In the genomic region with DNA sequence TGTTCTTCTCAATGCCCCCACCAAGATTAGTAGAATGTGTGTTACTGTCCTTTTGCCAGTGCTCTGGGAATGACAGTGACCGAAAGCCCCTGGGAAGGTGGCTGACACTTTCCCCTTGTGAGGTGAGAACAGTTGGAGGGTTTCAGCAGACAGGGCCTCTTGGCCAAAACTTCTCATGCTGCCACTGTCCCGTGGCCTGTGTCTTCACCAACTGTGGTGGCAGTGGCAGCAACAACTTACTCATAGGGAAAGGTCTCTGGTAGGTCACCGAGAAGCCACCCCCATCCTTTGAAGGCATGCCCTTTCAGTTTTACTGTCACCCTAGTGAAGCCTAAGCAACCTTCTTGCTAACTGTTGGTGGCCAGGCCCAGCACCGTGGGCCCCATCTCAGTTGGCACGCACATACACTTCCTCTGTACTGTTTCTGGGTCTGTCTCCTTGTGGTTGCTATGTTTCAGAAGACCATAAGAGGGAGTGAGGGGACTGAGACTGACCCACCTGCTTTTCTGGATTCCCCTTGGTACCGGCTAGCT, we compare ENCODE assay signal across 10 mouse cellular contexts. TPM values are rescaled to one million over a fixed set of nuclear protein-coding genes. Genes with fewer than 3 reads are reported as not detected.
DNase-seq lines count a peak whose midpoint lies in the region; ATAC-seq and TF ChIP-seq lines count a peak whose summit lies in the region.
"Had no signal": no experiment of that assay in that cellular context is flagged by ENCODE, and none has a peak within 500 bp of the region (broad histone marks: within the 10 kb centered on the region; RNA-seq: fewer than 3 reads in every experiment).

No protein-coding gene starts in this region.

- H3K27me3 ChIP-seq in kidney, embryonic 16.5 days (ENCODE audit: insufficient read depth, low read length): no peaks in the 10 kb centered on the region
- no peaks in the 10 kb centered on the region for H3K27me3 ChIP-seq in thymus, adult 2 months (ENCODE audit: control insufficient read depth, insufficient read depth, low read length)
- no peaks in the 10 kb centered on the region for H3K27me3 ChIP-seq in midbrain, embryonic 15.5 days (replicated peaks)

- no peak for DNase-seq in kidney, adult 18-20 months
- DNase-seq in thymus, postnatal 0 days (ENCODE audit: low spot score): peak; percentile 39
- no peak for DNase-seq in thymus, adult 2 months
- no peak for DNase-seq in embryo, embryonic 10.5 days (ENCODE audit: low spot score)
- no peak for DNase-seq in adipocyte (ENCODE audit: low spot score)
- DNase-seq: layer of hippocampus, adult 9-11 months had no signal

- no peak overlapping the region for H3K9ac ChIP-seq in kidney, embryonic 16.5 days (replicated peaks; ENCODE audit: low read length)
- no peak overlapping the region for H3K9ac ChIP-seq in midbrain, embryonic 15.5 days

- no peak overlapping the region for H3K4me2 ChIP-seq in kidney, embryonic 16.5 days (replicated peaks; ENCODE audit: low read depth, low read length)
- H3K4me2 ChIP-seq in midbrain, embryonic 15.5 days: no peak overlapping the region

- no peak for TF ChIP-seq CTCF in thymus, adult 2 months (IDR thresholded peaks at IDR 0.05; ENCODE audit: borderline replicate concordance, control insufficient read depth, extremely low read depth, insufficient read depth, low read length, poor library complexity)

- ATAC-seq in kidney, embryonic 16.5 days (ENCODE audit: low FRiP score, low TSS enrichment): no peak
- ATAC-seq in inflammation-experienced regulatory T-cells, adult 6 months: peak; percentile 80
- ATAC-seq in midbrain, embryonic 15.5 days (replicated peaks): no peak

- peak overlapping the region; percentile 91; the same call in 1 of the 2 replicates for H3K27ac ChIP-seq in kidney, embryonic 16.5 days (ENCODE audit: low read length)
- no peak overlapping the region for H3K27ac ChIP-seq in thymus, adult 2 months (ENCODE audit: control insufficient read depth, insufficient read depth, low read length)
- no peak overlapping the region for H3K27ac ChIP-seq in midbrain, embryonic 15.5 days
- H3K27ac ChIP-seq: forebrain, embryonic 10.5 days had no signal

- H3K4me3 ChIP-seq in kidney, embryonic 16.5 days (ENCODE audit: low read length): no peak overlapping the region
- H3K4me3 ChIP-seq in thymus, adult 2 months (ENCODE audit: control insufficient read depth, insufficient read depth, low read length): no peak overlapping the region
- H3K4me3 ChIP-seq in midbrain, embryonic 15.5 days: no peak overlapping the region
- H3K4me3 ChIP-seq: forebrain, embryonic 10.5 days had no signal

- 68% methylated on average over 6 of the region's 6 CpGs for WGBS in kidney, embryonic 16.5 days
- 44% methylated on average over 6 of the region's 6 CpGs for WGBS in thymus, adult 2 months
- 76% methylated on average over 6 of the region's 6 CpGs for WGBS in midbrain, embryonic 15.5 days

- no peaks in the 10 kb centered on the region for H3K9me3 ChIP-seq in kidney, embryonic 16.5 days (ENCODE audit: low read length)
- H3K9me3 ChIP-seq in midbrain, embryonic 15.5 days: no peaks in the 10 kb centered on the region
- H3K9me3 ChIP-seq: forebrain, embryonic 10.5 days had no signal

- H3K4me1 ChIP-seq in kidney, embryonic 16.5 days (ENCODE audit: insufficient read depth, low read length): peaks cover 44% of the 10 kb centered on the region
- peaks cover 7% of the 10 kb centered on the region; the same call in 1 of the 2 replicates for H3K4me1 ChIP-seq in thymus, adult 2 months (replicated peaks; ENCODE audit: control insufficient read depth, insufficient read depth, low read length)
- no peaks in the 10 kb centered on the region for H3K4me1 ChIP-seq in midbrain, embryonic 15.5 days

- TF ChIP-seq POLR2A in thymus, adult 2 months (IDR thresholded peaks at IDR 0.05; ENCODE audit: control insufficient read depth, extremely low read depth, insufficient read depth, low read length, poor library complexity): no peak

- peaks cover 19% of the 10 kb centered on the region for H3K36me3 ChIP-seq in kidney, embryonic 16.5 days (ENCODE audit: insufficient read depth, low read length)
- peaks cover 14% of the 10 kb centered on the region for H3K36me3 ChIP-seq in thymus, adult 2 months (ENCODE audit: control insufficient read depth, insufficient read depth, low read length)
- H3K36me3 ChIP-seq in midbrain, embryonic 15.5 days (replicated peaks): peaks cover 12% of the 10 kb centered on the region; the same call in 1 of the 2 replicates

RNA-seq across cellular contexts. Expression of gene Hic1, which starts 15.2 kb away (rescaled TPM):
- 16.1 and 16.2 TPM in 2 replicates for polyA plus RNA-seq in kidney, embryonic 16.5 days (2015; fragmentation: Nextera tagmentation; extraction: Ambion mirVana)
- 8.3 and 11.0 TPM in 2 replicates for polyA plus RNA-seq in thymus, postnatal 0 days (2015; fragmentation: Nextera tagmentation; extraction: Ambion mirVana)
- 10.6 and 14.1 TPM in 2 replicates for polyA plus RNA-seq in thymus, adult 2 months (2012; rRNA removed)
- under 1 TPM; 0.21 to 0.50 (median 0.38) TPM for polyA plus RNA-seq in inflammation-experienced regulatory T-cells, adult 6 months (2017; shearing (Covaris generic))
- 2.8 and 3.2 TPM in 2 replicates for polyA plus RNA-seq in midbrain, embryonic 15.5 days (2015; fragmentation: Nextera tagmentation; extraction: Ambion mirVana)

RNA-seq across cellular contexts. Expression of gene Ovca2, which starts 24.5 kb away (rescaled TPM):
- 26.1 and 26.9 TPM in 2 replicates for polyA plus RNA-seq in kidney, embryonic 16.5 days (2015; fragmentation: Nextera tagmentation; extraction: Ambion mirVana)
- 34.2 and 37.7 TPM in 2 replicates for polyA plus RNA-seq in thymus, postnatal 0 days (2015; fragmentation: Nextera tagmentation; extraction: Ambion mirVana)
- 37.6 and 48.9 TPM in 2 replicates for polyA plus RNA-seq in thymus, adult 2 months (2012; rRNA removed)
- 10 to 100 TPM; 27.9 to 36.4 (median 32.7) TPM for polyA plus RNA-seq in inflammation-experienced regulatory T-cells, adult 6 months (2017; shearing (Covaris generic))
- 15.4 and 18.3 TPM in 2 replicates for polyA plus RNA-seq in midbrain, embryonic 15.5 days (2015; fragmentation: Nextera tagmentation; extraction: Ambion mirVana)

RNA-seq across cellular contexts. Expression of gene Dph1, which starts 36.9 kb away (rescaled TPM):
- 28.2 and 28.4 TPM in 2 replicates for polyA plus RNA-seq in kidney, embryonic 16.5 days (2015; fragmentation: Nextera tagmentation; extraction: Ambion mirVana)
- 14.0 and 14.1 TPM in 2 replicates for polyA plus RNA-seq in thymus, postnatal 0 days (2015; fragmentation: Nextera tagmentation; extraction: Ambion mirVana)
- polyA plus RNA-seq in thymus, adult 2 months (2012; rRNA removed): 28.3 and 33.8 TPM in 2 replicates
- polyA plus RNA-seq in inflammation-experienced regulatory T-cells, adult 6 months (2017; shearing (Covaris generic)): 10 to 100 TPM in 2 of 3 experiments, 1 to 10 TPM in 1; 4.0 to 15.3 (median 11.7) TPM
- polyA plus RNA-seq in midbrain, embryonic 15.5 days (2015; fragmentation: Nextera tagmentation; extraction: Ambion mirVana): 13.1 and 14.0 TPM in 2 replicates

RNA-seq across cellular contexts. Expression of gene Rtn4rl1, which starts 39.5 kb away (rescaled TPM):
- 3.8 and 5.0 TPM in 2 replicates for polyA plus RNA-seq in kidney, embryonic 16.5 days (2015; fragmentation: Nextera tagmentation; extraction: Ambion mirVana)
- polyA plus RNA-seq in thymus, postnatal 0 days (2015; fragmentation: Nextera tagmentation; extraction: Ambion mirVana): 7.8 and 8.1 TPM in 2 replicates
- 15.3 and 15.5 TPM in 2 replicates for polyA plus RNA-seq in thymus, adult 2 months (2012; rRNA removed)
- polyA plus RNA-seq in inflammation-experienced regulatory T-cells, adult 6 months (2017; shearing (Covaris generic)): 1 to 10 TPM; 1.3 to 2.5 (median 2.2) TPM
- polyA plus RNA-seq in midbrain, embryonic 15.5 days (2015; fragmentation: Nextera tagmentation; extraction: Ambion mirVana): 15.7 and 18.3 TPM in 2 replicates
